Mouse (Mus musculus) stomach, embryonic 15.5 days (tissue): Measurements from ENCODE around the gene Ddx60. TPM values are rescaled to one million over a fixed set of nuclear protein-coding genes. Genes with fewer than 3 reads are reported as not detected.

Experiments
- ATAC-seq: fragments of 200-750 bp; cut with Nextera tagmentation; 2 replicates; pipeline ENCODE4 v1.8.0; 2017; ENCODE audit warnings: low read depth, moderate number of reproducible peaks, moderate TSS enrichment; ENCODE audit not compliant: insufficient read depth, low FRiP score
- H3K27ac ChIP-seq: fragments of 300-500 bp; sonication (generic); 2 replicates; pipeline ENCODE4 v1.5.1; 2015; ENCODE audit warnings: mild to moderate bottlenecking, inconsistent platforms
- H3K27me3 ChIP-seq: fragments of 300-500 bp; sonication (generic); replicated peaks from 2 replicates; pipeline ENCODE4 v1.6.1; 2015; ENCODE audit warnings: inconsistent platforms
- H3K36me3 ChIP-seq: fragments of 300-500 bp; sonication (generic); 2 replicates; pipeline ENCODE4 v1.6.1; 2015; ENCODE audit warnings: inconsistent platforms
- H3K4me1 ChIP-seq: fragments of 300-500 bp; sonication (generic); 2 replicates; pipeline ENCODE4 v1.6.1; 2015; ENCODE audit warnings: inconsistent platforms
- H3K4me2 ChIP-seq: fragments of 300-500 bp; sonication (generic); 2 replicates; pipeline ENCODE4 v1.6.1; 2015; ENCODE audit warnings: mild to moderate bottlenecking, inconsistent platforms
- H3K4me3 ChIP-seq: fragments of 300-500 bp; sonication (generic); replicated peaks from 2 replicates; pipeline ENCODE4 v1.5.1; 2015; ENCODE audit warnings: inconsistent platforms
- H3K9ac ChIP-seq: fragments of 300-500 bp; sonication (generic); 2 replicates; pipeline ENCODE4 v1.6.1; 2015; ENCODE audit warnings: inconsistent platforms
- H3K9me3 ChIP-seq: fragments of 300-500 bp; sonication (generic); 2 replicates; pipeline ENCODE4 v1.6.1; 2016; ENCODE audit warnings: inconsistent platforms
- WGBS: fragments of 180-500 bp; shearing (Covaris S2); methylation state at CpG from one replicate; pipeline ENCODE4 v1.1.7; 2015; 5-methylcytosine and 5-hydroxymethylcytosine counted together
- polyA plus RNA-seq: library from polyadenylated mRNA; unstranded; fragments of >200 nt; fragmentation: Nextera tagmentation; extraction: Ambion mirVana; gene quantifications from 2 replicates; pipeline ENCODE4 v1.2.1, GENCODE M21; 2015

The Ddx60 gene
- polyA plus RNA-seq, 1 experiment from 2014 or later, result 1.2 TPM

DNA sequence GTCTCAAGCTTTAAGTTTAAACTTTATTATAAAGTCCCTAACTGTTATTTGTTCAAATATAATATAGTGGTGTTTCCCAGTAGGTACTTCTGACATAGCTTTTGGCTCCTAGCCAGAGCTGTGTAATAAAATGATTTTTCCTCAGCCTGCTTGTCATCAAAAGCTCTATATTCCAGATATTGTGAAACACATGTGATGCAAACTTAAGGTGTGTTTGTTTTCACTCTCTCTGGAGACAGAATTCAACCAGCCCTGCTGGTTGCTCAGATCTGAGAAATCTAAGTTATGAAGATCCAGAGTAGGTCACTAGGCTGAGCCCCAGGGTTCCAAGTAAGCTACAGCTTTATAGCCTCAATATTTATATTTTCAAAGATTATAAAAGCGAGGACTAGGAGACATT, 64.9 kb downstream of the Ddx60 start:
- WGBS, result 56% methylated on average over 1 of the region's 1 CpGs
- Histone ChIP-seq H3K4me3 (no peak overlapping the region), H3K36me3 (no peaks in the 10 kb centered on the region), H3K27ac (no peak overlapping the region), H3K4me2 (no peak overlapping the region), H3K9ac (no peak overlapping the region), H3K4me1 (no peaks in the 10 kb centered on the region), H3K9me3 (no peaks in the 10 kb centered on the region), H3K27me3 (no peaks in the 10 kb centered on the region)
- ATAC-seq, result no peak

GRCm38 (mm10) chr8:61997125-61997524, 69.2 kb downstream of the Ddx60 start:
- 71% methylated on average over 2 of the region's 2 CpGs for WGBS
- no peak for ATAC-seq
- H3K4me3 ChIP-seq, result no peak overlapping the region
- H3K27me3 ChIP-seq, result no peaks in the 10 kb centered on the region
- H3K9ac ChIP-seq, result no peak overlapping the region
- H3K9me3 ChIP-seq, result no peaks in the 10 kb centered on the region
- H3K36me3 ChIP-seq, result no peaks in the 10 kb centered on the region
- H3K4me1 ChIP-seq, result no peaks in the 10 kb centered on the region
- no peak overlapping the region for H3K4me2 ChIP-seq
- no peak overlapping the region for H3K27ac ChIP-seq

- Histone ChIP-seq H3K9me3 (no peaks in the 10 kb centered on the region), H3K27me3 (no peaks in the 10 kb centered on the region), H3K36me3 (no peaks in the 10 kb centered on the region), H3K27ac (no peak overlapping the region), H3K4me3 (no peak overlapping the region), H3K9ac (no peak overlapping the region), H3K4me2 (no peak overlapping the region), H3K4me1 (no peaks in the 10 kb centered on the region)
- no peak for ATAC-seq
- 82% methylated on average over 4 of the region's 4 CpGs for WGBS
Observed at GRCm38 (mm10) chr8:62014166-62014565, 86.3 kb downstream of the Ddx60 start.

DNA sequence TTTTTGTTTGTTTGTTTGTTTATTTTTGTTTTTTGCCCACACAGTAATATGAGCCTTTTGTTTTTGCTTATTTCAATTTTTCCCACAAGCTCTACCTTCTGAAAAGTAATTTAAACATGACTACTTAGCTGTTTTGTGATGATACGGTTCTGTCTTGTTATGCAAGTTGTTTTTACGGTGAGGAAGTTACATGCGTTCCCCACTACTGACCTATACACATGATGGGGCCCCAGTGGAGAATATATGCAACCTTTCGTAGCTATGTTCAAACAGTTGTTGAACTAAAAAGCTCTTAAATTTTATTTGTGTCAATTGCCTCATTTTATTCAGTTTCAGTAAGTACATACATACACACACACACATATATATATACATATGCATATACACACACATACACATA, 86.7 kb downstream of the Ddx60 start:
- no peak overlapping the region for H3K9ac ChIP-seq
- WGBS, result 91% methylated on average over 4 of the region's 4 CpGs

DNA sequence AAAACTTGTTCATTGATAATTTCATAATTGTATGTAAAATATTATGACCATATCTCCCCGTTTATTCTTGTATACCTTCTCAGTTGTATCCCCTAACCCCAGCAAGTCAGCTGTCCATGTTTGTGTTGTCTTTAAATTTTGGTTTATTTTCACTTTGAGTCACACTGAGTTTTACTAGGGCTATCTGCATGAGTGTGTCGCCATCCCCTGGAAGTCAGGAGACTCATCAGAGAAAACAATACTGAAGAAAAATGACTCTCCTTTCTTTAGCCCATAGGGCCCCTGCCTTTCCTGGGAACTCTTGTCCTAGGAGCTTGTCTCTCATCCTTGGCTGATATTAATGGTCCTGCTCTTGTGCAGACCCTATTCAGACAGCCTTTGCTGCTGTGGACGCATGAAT, 106.5 kb downstream of the Ddx60 start:
- H3K9me3 ChIP-seq, result no peaks in the 10 kb centered on the region
- ATAC-seq, result no peak

More for the DNA sequence above, 86.7 kb downstream of the Ddx60 start:
- no peak overlapping the region for H3K4me2 ChIP-seq
- no peaks in the 10 kb centered on the region for H3K27me3 ChIP-seq
- H3K27ac ChIP-seq, result no peak overlapping the region
- H3K4me1 ChIP-seq, result no peaks in the 10 kb centered on the region
- no peak overlapping the region for H3K4me3 ChIP-seq
- no peaks in the 10 kb centered on the region for H3K36me3 ChIP-seq
- no peaks in the 10 kb centered on the region for H3K9me3 ChIP-seq
- no peak for ATAC-seq

GRCm38 (mm10) chr8:62046809-62047208, 118.9 kb downstream of the Ddx60 start:
- Histone ChIP-seq H3K27ac (no peak overlapping the region), H3K27me3 (no peaks in the 10 kb centered on the region), H3K9ac (no peak overlapping the region), H3K4me3 (no peak overlapping the region), H3K9me3 (no peaks in the 10 kb centered on the region), H3K4me1 (no peaks in the 10 kb centered on the region), H3K4me2 (no peak overlapping the region), H3K36me3 (no peaks in the 10 kb centered on the region)
- ATAC-seq, result no peak
- WGBS, result 25% methylated on average over 2 of the region's 2 CpGs

More for the DNA sequence above, 106.5 kb downstream of the Ddx60 start:
- H3K4me3 ChIP-seq, result no peak overlapping the region
- H3K27me3 ChIP-seq, result no peaks in the 10 kb centered on the region
- WGBS, result 63% methylated on average over 3 of the region's 3 CpGs
- no peak overlapping the region for H3K27ac ChIP-seq
- no peak overlapping the region for H3K4me2 ChIP-seq
- no peaks in the 10 kb centered on the region for H3K36me3 ChIP-seq
- H3K4me1 ChIP-seq, result no peaks in the 10 kb centered on the region
- H3K9ac ChIP-seq, result no peak overlapping the region

GRCm38 (mm10) chr8:62060357-62060756, 132.5 kb downstream of the Ddx60 start:
- Histone ChIP-seq H3K27me3 (no peaks in the 10 kb centered on the region), H3K9me3 (no peaks in the 10 kb centered on the region), H3K9ac (no peak overlapping the region), H3K4me2 (no peak overlapping the region), H3K4me3 (no peak overlapping the region), H3K4me1 (no peaks in the 10 kb centered on the region), H3K27ac (no peak overlapping the region), H3K36me3 (no peaks in the 10 kb centered on the region)
- no peak for ATAC-seq

DNA sequence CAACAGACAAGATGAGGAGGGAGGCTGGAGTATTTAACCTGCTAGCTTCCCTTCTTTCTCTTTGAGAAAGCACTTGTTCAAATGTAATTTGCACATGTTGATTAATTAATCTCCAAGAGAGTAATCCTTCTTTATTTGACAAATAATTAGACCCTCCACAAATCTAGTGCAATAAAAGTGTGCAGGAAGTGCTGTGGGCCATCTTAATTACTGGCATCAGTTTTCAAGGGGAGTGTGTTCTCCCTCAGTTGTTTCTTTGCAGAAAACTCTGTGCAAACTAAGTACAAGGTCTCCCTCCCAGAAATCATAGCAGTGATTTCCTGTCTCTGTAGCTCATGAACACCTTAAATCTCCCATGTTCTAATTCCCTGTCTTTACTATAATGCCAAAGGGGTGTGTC, 140.4 kb downstream of the Ddx60 start:
- Histone ChIP-seq H3K4me1 (no peaks in the 10 kb centered on the region), H3K27me3 (no peaks in the 10 kb centered on the region), H3K4me2 (no peak overlapping the region), H3K4me3 (no peak overlapping the region), H3K9me3 (no peaks in the 10 kb centered on the region), H3K36me3 (no peaks in the 10 kb centered on the region), H3K27ac (no peak overlapping the region), H3K9ac (no peak overlapping the region)
- no peak for ATAC-seq

DNA sequence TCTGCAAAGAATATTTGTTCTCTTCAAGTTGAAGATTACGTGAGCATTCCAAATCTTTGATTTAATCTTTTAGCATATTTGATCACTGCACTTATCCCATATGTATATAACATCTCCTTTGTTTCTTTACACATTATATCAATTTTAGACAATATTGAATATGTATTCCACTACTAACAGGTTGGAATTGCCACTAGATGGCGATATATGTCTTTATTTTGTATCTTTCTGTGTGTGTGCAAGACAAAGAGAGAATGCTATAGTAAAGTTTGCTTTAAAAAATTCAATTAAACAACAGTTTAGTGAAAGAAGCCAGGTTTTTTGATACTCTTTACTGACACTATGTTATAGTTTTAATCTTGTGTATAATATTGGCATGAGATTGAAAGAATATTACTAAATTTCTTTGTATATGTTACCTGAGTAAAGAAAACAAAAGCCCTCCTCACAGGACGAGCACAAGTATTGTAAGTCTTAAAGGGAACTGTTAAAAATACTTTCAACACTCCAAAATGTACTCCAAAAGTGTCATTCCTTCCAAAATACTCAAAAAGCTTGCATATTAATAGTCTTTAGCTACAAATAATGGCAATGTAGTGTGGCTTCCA, 152.4 kb downstream of the Ddx60 start:
- WGBS, result 36% methylated on average over 3 of the region's 3 CpGs
- H3K27me3 ChIP-seq, result no peaks in the 10 kb centered on the region
- no peak overlapping the region for H3K4me3 ChIP-seq
- H3K9me3 ChIP-seq, result no peaks in the 10 kb centered on the region
- no peak overlapping the region for H3K9ac ChIP-seq
- H3K27ac ChIP-seq, result no peak overlapping the region
- H3K36me3 ChIP-seq, result no peaks in the 10 kb centered on the region
- ATAC-seq, result no peak; the same call in 1 of the 2 replicates
- H3K4me1 ChIP-seq, result no peaks in the 10 kb centered on the region
- H3K4me2 ChIP-seq, result no peak overlapping the region

- H3K4me2 ChIP-seq, result no peak overlapping the region
- H3K9me3 ChIP-seq, result no peaks in the 10 kb centered on the region
- ATAC-seq, result no peak
- no peak overlapping the region for H3K4me3 ChIP-seq
- no peak overlapping the region for H3K9ac ChIP-seq
- no peak overlapping the region for H3K27ac ChIP-seq
- WGBS, result 79% methylated on average over 2 of the region's 2 CpGs
- H3K36me3 ChIP-seq, result no peaks in the 10 kb centered on the region
- H3K4me1 ChIP-seq, result no peaks in the 10 kb centered on the region
- H3K27me3 ChIP-seq, result no peaks in the 10 kb centered on the region
Observed at GRCm38 (mm10) chr8:62081804-62082203, 153.9 kb downstream of the Ddx60 start.

Other genes starting within 250 kb of the Ddx60 start
- 95.5 and 103 TPM in 2 replicates for gene Palld, start 25.4 kb upstream of the Ddx60 start, polyA plus RNA-seq
- 70.2 and 91.0 TPM in 2 replicates for gene Anxa10, start 195.1 kb downstream of the Ddx60 start, polyA plus RNA-seq